10 mouse cellular contexts compared by ENCODE assay signal in the genomic region with DNA sequence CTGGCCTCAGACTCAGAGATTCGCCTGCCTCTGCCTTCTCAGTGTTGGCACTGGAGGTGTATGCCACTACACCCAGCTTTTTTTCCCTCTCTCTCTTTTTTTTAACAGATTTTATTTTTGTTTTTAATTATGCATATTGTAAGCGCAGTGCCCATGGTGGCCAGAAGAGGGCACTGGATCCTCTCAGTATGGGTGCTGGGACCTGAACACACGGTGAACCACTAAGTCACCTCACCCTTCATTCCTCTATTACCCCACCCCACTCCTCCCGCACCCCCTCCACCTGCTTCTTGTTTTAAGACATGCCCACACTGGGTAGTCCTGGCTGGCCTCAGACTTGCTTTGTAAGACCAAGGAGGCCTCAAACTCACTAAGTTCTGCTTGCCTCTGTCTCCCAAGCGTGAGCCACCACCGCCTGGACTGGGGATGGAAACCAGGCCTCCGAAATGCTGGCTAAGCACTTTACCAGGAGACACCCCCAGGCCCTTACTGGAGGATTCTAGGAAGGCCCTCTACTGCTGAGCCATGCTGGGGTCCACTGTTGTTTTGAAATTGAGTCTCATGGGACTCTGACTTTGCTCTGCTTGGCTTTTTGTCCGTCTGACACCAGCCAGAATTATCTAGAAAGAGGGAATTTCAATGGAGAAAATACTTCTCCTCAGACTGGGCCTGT. TPM values are rescaled to one million over a fixed set of nuclear protein-coding genes. Genes with fewer than 3 reads are reported as not detected.
DNase-seq lines count a peak whose midpoint lies in the region; ATAC-seq and TF ChIP-seq lines count a peak whose summit lies in the region.
"Had no signal": no experiment of that assay in that cellular context is flagged by ENCODE, and none has a peak within 500 bp of the region (broad histone marks: within the 10 kb centered on the region; RNA-seq: fewer than 3 reads in every experiment).

No protein-coding gene starts in this region.

- H3K27me3 ChIP-seq in hindbrain, postnatal 0 days (ENCODE audit: insufficient read depth, low read length), result no peaks in the 10 kb centered on the region
- H3K27me3 ChIP-seq in stomach, postnatal 0 days (ENCODE audit: control insufficient read depth, insufficient read depth, low read length), result no peaks in the 10 kb centered on the region

- TF ChIP-seq POLR2A in cortical plate, adult 2 months (IDR thresholded peaks at IDR 0.05; ENCODE audit: extremely low read depth, insufficient read depth, low read length), result no peak

- no peak overlapping the region for H3K9ac ChIP-seq in hindbrain, postnatal 0 days (replicated peaks; ENCODE audit: low read length)
- no peak overlapping the region for H3K9ac ChIP-seq in stomach, postnatal 0 days (ENCODE audit: low read length)

- peak; percentile 10; the same call in 1 of the 2 replicates for ATAC-seq in hindbrain, postnatal 0 days
- no peak for ATAC-seq in stomach, postnatal 0 days (ENCODE audit: low FRiP score, low TSS enrichment)

- no peak overlapping the region for H3K4me3 ChIP-seq in cortical plate, adult 2 months (ENCODE audit: insufficient read depth, low read length)
- H3K4me3 ChIP-seq in hindbrain, postnatal 0 days (ENCODE audit: low read length), result no peak overlapping the region
- no peak overlapping the region for H3K4me3 ChIP-seq in stomach, postnatal 0 days (ENCODE audit: low read depth, low read length)

- peak; percentile 62 for DNase-seq in adrenal gland, postnatal 14 days
- DNase-seq in adrenal gland, adult 2 months, result no peak
- peak; percentile 25 for DNase-seq in right cerebral cortex, adult 18-20 months
- DNase-seq in right cerebral cortex, postnatal 25 days, result no peak
- peak; percentile 58 for DNase-seq in hindbrain, postnatal 0 days (ENCODE audit: low spot score)
- peak; percentile 79 for DNase-seq in lung, postnatal 36 days
- DNase-seq in stomach, postnatal 0 days (ENCODE audit: low spot score), result peak; percentile 58

- no peaks in the 10 kb centered on the region for H3K36me3 ChIP-seq in hindbrain, postnatal 0 days (ENCODE audit: insufficient read depth, low read length)
- H3K36me3 ChIP-seq in stomach, postnatal 0 days (ENCODE audit: control insufficient read depth, insufficient read depth, low read length), result peaks cover 21% of the 10 kb centered on the region

- no peak overlapping the region for H3K4me2 ChIP-seq in hindbrain, postnatal 0 days (ENCODE audit: low read depth, low read length)
- H3K4me2 ChIP-seq in stomach, postnatal 0 days (replicated peaks; ENCODE audit: low read depth), result no peak overlapping the region

- peak; percentile 81 for TF ChIP-seq CTCF in cortical plate, adult 2 months (IDR thresholded peaks at IDR 0.05; ENCODE audit: extremely low read depth, insufficient read depth, low read length)
- peak; percentile 76 for TF ChIP-seq CTCF in hindbrain, postnatal 0 days (IDR thresholded peaks at IDR 0.05; ENCODE audit: low read depth)
- peak; percentile 86 for TF ChIP-seq CTCF in stomach, postnatal 0 days (IDR thresholded peaks at IDR 0.05; ENCODE audit: low read depth)

- WGBS in hindbrain, postnatal 0 days, result 57% methylated on average over 8 of the region's 8 CpGs
- 49% methylated on average over 8 of the region's 8 CpGs for WGBS in stomach, postnatal 0 days

- no peaks in the 10 kb centered on the region for H3K9me3 ChIP-seq in hindbrain, postnatal 0 days (ENCODE audit: low read length)
- no peaks in the 10 kb centered on the region for H3K9me3 ChIP-seq in stomach, postnatal 0 days (ENCODE audit: control insufficient read depth, low read length)

- no peak for TF ChIP-seq EP300 in stomach, postnatal 0 days (optimal IDR thresholded peaks at IDR 0.05)

- no peaks in the 10 kb centered on the region for H3K4me1 ChIP-seq in cortical plate, adult 2 months (ENCODE audit: control insufficient read depth, insufficient read depth, low read length)
- no peaks in the 10 kb centered on the region for H3K4me1 ChIP-seq in hindbrain, postnatal 0 days (ENCODE audit: insufficient read depth, low read length)
- no peaks in the 10 kb centered on the region for H3K4me1 ChIP-seq in stomach, postnatal 0 days (replicated peaks; ENCODE audit: control insufficient read depth, insufficient read depth)

- H3K27ac ChIP-seq in cortical plate, adult 2 months (ENCODE audit: insufficient read depth, low read length), result no peak overlapping the region
- H3K27ac ChIP-seq in hindbrain, postnatal 0 days, result no peak overlapping the region
- no peak overlapping the region for H3K27ac ChIP-seq in stomach, postnatal 0 days (replicated peaks)

RNA-seq across cellular contexts. Expression of a gene that starts 4.9 kb away (rescaled TPM):
- 5.1 and 10.2 TPM in 2 replicates for total RNA-seq in adrenal gland, postnatal 14 days (2021)
- 1 to 10 TPM; 8.1 to 8.7 TPM for total RNA-seq in adrenal gland, adult 2 months (2021)
- polyA plus RNA-seq in adrenal gland, adult 2 months (2012; rRNA removed), result 26.5 and 55.8 TPM in 2 replicates
- polyA plus RNA-seq in cortical plate, adult 2 months (2012; rRNA removed), result not detected in 2 replicates
- total RNA-seq in hindbrain, postnatal 0 days (2014; rRNA removed), result not detected in 2 replicates
- polyA plus RNA-seq in hindbrain, postnatal 0 days (2015; fragmentation: Nextera tagmentation; extraction: Ambion mirVana), result 0.34 and 0.57 TPM in 2 replicates
- 2.1 and 2.2 TPM in 2 replicates for polyA plus RNA-seq in stomach, postnatal 0 days (2015; fragmentation: Nextera tagmentation; extraction: Ambion mirVana)
- total RNA-seq: heart, postnatal 36 days; neutrophil, adult 5-6 weeks had no signal

RNA-seq across cellular contexts. Expression of a gene that starts 12.2 kb away (rescaled TPM):
- 46.0 and 49.2 TPM in 2 replicates for total RNA-seq in adrenal gland, postnatal 14 days (2021)
- total RNA-seq in adrenal gland, adult 2 months (2021), result 10 to 100 TPM; 32.9 to 37.0 TPM
- 76.6 and 91.2 TPM in 2 replicates for polyA plus RNA-seq in adrenal gland, adult 2 months (2012; rRNA removed)
- polyA plus RNA-seq in cortical plate, adult 2 months (2012; rRNA removed), result 42.3 and 42.6 TPM in 2 replicates
- total RNA-seq in hindbrain, postnatal 0 days (2014; rRNA removed), result 15.6 and 20.6 TPM in 2 replicates
- polyA plus RNA-seq in hindbrain, postnatal 0 days (2015; fragmentation: Nextera tagmentation; extraction: Ambion mirVana), result 11.5 and 11.7 TPM in 2 replicates
- 13.5 and 14.1 TPM in 2 replicates for polyA plus RNA-seq in stomach, postnatal 0 days (2015; fragmentation: Nextera tagmentation; extraction: Ambion mirVana)

RNA-seq across cellular contexts. Expression of a gene that starts 41.7 kb away (rescaled TPM):
- 31.5 and 31.8 TPM in 2 replicates for total RNA-seq in adrenal gland, postnatal 14 days (2021)
- total RNA-seq in adrenal gland, adult 2 months (2021), result 10 to 100 TPM; 28.4 to 56.2 TPM
- 67.8 and 76.1 TPM in 2 replicates for polyA plus RNA-seq in adrenal gland, adult 2 months (2012; rRNA removed)
- polyA plus RNA-seq in cortical plate, adult 2 months (2012; rRNA removed), result 6.1 and 6.2 TPM in 2 replicates
- 15.6 and 19.1 TPM in 2 replicates for total RNA-seq in hindbrain, postnatal 0 days (2014; rRNA removed)
- polyA plus RNA-seq in hindbrain, postnatal 0 days (2015; fragmentation: Nextera tagmentation; extraction: Ambion mirVana), result 3.1 and 3.4 TPM in 2 replicates
- 7.3 and 7.5 TPM in 2 replicates for polyA plus RNA-seq in stomach, postnatal 0 days (2015; fragmentation: Nextera tagmentation; extraction: Ambion mirVana)

Comparison
In these comparisons a context has a peak if more than half of its experiments do, and no peak if none do; other contexts are left out.
1. DNase-seq: peak in adrenal gland, postnatal 14 days (single experiment), right cerebral cortex, adult 18-20 months (single experiment), hindbrain, postnatal 0 days (single experiment), lung, postnatal 36 days (single experiment) and stomach, postnatal 0 days (single experiment); none in adrenal gland, adult 2 months (single experiment) and right cerebral cortex, postnatal 25 days (single experiment).
2. Peak in every context shown above with its lines, with median percentiles within 50 percentile points of each other: CTCF ChIP-seq.